Mouse (Mus musculus): ENCODE results near the gene Fsip1.
"Not testable (repeated sequence)": the region's sequence is repeated elsewhere in the genome, so short reads cannot be mapped to it uniquely, and the experiment has no call there.

The Fsip1 gene

GRCm38 (mm10) chr2:118174558-118175383 is 82.0 kb downstream of the Fsip1 start:
- DNase-seq, result no peak

GRCm38 (mm10) chr2:118168225-118168624 is 88.5 kb downstream of the Fsip1 start:
- no peak for DNase-seq

- no peak for DNase-seq
These were observed 89.0 kb downstream of the Fsip1 start for GRCm38 (mm10) chr2:118167731-118168130.

GRCm38 (mm10) chr2:118165691-118166090 is 91.1 kb downstream of the Fsip1 start:
- DNase-seq, result no peak

GRCm38 (mm10) chr2:118164137-118164536 is 92.6 kb downstream of the Fsip1 start:
- DNase-seq, result no peak

- no peak for DNase-seq
These were observed 94.3 kb downstream of the Fsip1 start for GRCm38 (mm10) chr2:118162486-118162885.

- DNase-seq, result no peak
These were observed 95.8 kb downstream of the Fsip1 start for GRCm38 (mm10) chr2:118160991-118161390.

GRCm38 (mm10) chr2:118160547-118160946 is 96.2 kb downstream of the Fsip1 start:
- DNase-seq, result no peak

- DNase-seq, result no peak
These were observed 97.6 kb downstream of the Fsip1 start for GRCm38 (mm10) chr2:118159126-118159525.

GRCm38 (mm10) chr2:118158095-118158494 is 98.7 kb downstream of the Fsip1 start:
- no peak for DNase-seq

GRCm38 (mm10) chr2:118149855-118150563 is 106.8 kb downstream of the Fsip1 start:
- peak; percentile 77 for DNase-seq

- DNase-seq, result no peak
These were observed 108.2 kb downstream of the Fsip1 start for GRCm38 (mm10) chr2:118148321-118149142.

GRCm38 (mm10) chr2:118147749-118148148 is 109.0 kb downstream of the Fsip1 start:
- not testable (repeated sequence) for DNase-seq

GRCm38 (mm10) chr2:118141651-118142050 is 115.1 kb downstream of the Fsip1 start:
- no peak for DNase-seq

GRCm38 (mm10) chr2:118139261-118139660 is 117.5 kb downstream of the Fsip1 start:
- no peak for DNase-seq

GRCm38 (mm10) chr2:118137776-118138175 is 119.0 kb downstream of the Fsip1 start:
- DNase-seq, result no peak

- no peak for DNase-seq
These were observed 119.7 kb downstream of the Fsip1 start for GRCm38 (mm10) chr2:118137071-118137470.

GRCm38 (mm10) chr2:118128313-118128712 is 128.5 kb downstream of the Fsip1 start:
- DNase-seq, result no peak

GRCm38 (mm10) chr2:118127516-118128288 is 129.1 kb downstream of the Fsip1 start:
- no peak for DNase-seq

- DNase-seq, result no peak
These were observed 130.8 kb downstream of the Fsip1 start for GRCm38 (mm10) chr2:118125943-118126470.

- no peak for DNase-seq
These were observed 131.4 kb downstream of the Fsip1 start for GRCm38 (mm10) chr2:118125211-118125939.

All from cerebellum, adult 11-12 months (tissue).